Mouse (Mus musculus) liver, embryonic 14.5 days (tissue): ENCODE results near the gene Nsd1. TPM values are rescaled to one million over a fixed set of nuclear protein-coding genes. Genes with fewer than 3 reads are reported as not detected.
"Not testable (repeated sequence)": the region's sequence is repeated elsewhere in the genome, so short reads cannot be mapped to it uniquely, and the experiment has no call there.

ENCODE experiments used
- ATAC-seq: fragments of 200-750 bp; cut with Nextera tagmentation; 2 replicates; pipeline ENCODE4 v1.8.0; 2017; ENCODE audit warnings: moderate number of reproducible peaks, mild to moderate bottlenecking, moderate library complexity; ENCODE audit not compliant: insufficient read depth
- DNase-seq, 3 experiments: peaks; one replicate each; pipeline ENCODE4 v3.0.0-alpha.2; 2012 to 2013; ENCODE audit warnings: low read depth in 3 of 3, low spot score in 3 of 3
- H3K27ac ChIP-seq: fragments of 300-500 bp; sonication (generic); 2 replicates; pipeline ENCODE4 v1.5.1; 2014; ENCODE audit warnings: moderate library complexity, mild to moderate bottlenecking, control low read depth, inconsistent platforms
- H3K27me3 ChIP-seq: fragments of 300-500 bp; sonication (generic); 2 replicates; pipeline ENCODE4 v1.6.1; 2014; ENCODE audit warnings: mild to moderate bottlenecking, low read length, moderate library complexity; ENCODE audit not compliant: control insufficient read depth, insufficient read depth
- H3K36me3 ChIP-seq: fragments of 300-500 bp; sonication (generic); replicated peaks from 2 replicates; pipeline ENCODE4 v1.6.1; 2014; ENCODE audit warnings: low read depth; ENCODE audit not compliant: control insufficient read depth, insufficient read depth
- H3K4me1 ChIP-seq, 2 experiments: fragments of 200-500 bp in 1 of 2; fragments of 300-500 bp in 1 of 2; sonication (generic) in 1 of 2; replicated peaks; 2 replicates each; pipeline ENCODE4 v1.6.1; 2012 to 2014; ENCODE audit warnings: antibody characterized with exemption in 1 of 2, inconsistent platforms in 1 of 2, low read length in 1 of 2; ENCODE audit not compliant: control insufficient read depth in 2 of 2, insufficient read depth in 2 of 2
- H3K4me2 ChIP-seq: fragments of 300-500 bp; sonication (generic); 2 replicates; pipeline ENCODE4 v1.6.1; 2014; ENCODE audit warnings: low read depth, mild to moderate bottlenecking, control low read depth, moderate library complexity
- H3K4me3 ChIP-seq, 2 experiments: fragments of 200-500 bp in 1 of 2; fragments of 300-500 bp in 1 of 2; sonication (generic) in 1 of 2; 2 replicates each; pipeline ENCODE4 v1.5.1; 2012 to 2014; ENCODE audit warnings: low read depth in 2 of 2, low read length in 2 of 2, mild to moderate bottlenecking in 2 of 2, control low read depth in 1 of 2, inconsistent platforms in 1 of 2, moderate library complexity in 1 of 2; ENCODE audit not compliant: insufficient read depth in 1 of 2
- H3K9ac ChIP-seq: fragments of 300-500 bp; sonication (generic); replicated peaks from 2 replicates; pipeline ENCODE4 v1.6.1; 2014; ENCODE audit warnings: mild to moderate bottlenecking, control low read depth, moderate library complexity
- H3K9me3 ChIP-seq: fragments of 300-500 bp; sonication (generic); 2 replicates; pipeline ENCODE4 v1.6.1; 2016; ENCODE audit warnings: low read length, mixed read lengths; ENCODE audit not compliant: control insufficient read depth
- CTCF ChIP-seq: IDR thresholded peaks from 2 replicates; pipeline ENCODE4 v1.5.1; 2016; ENCODE audit warnings: antibody characterized with exemption, low read depth, control low read depth
- EP300 ChIP-seq: IDR thresholded peaks from 2 replicates; pipeline ENCODE4 v1.6.1; 2016; ENCODE audit warnings: antibody characterized with exemption, low read depth
- WGBS: fragments of 180-500 bp; shearing (Covaris S2); extraction: QIAGEN DNeasy Blood & Tissue Kit; methylation state at CpG from one replicate; pipeline ENCODE4 v1.1.7; 2014; ENCODE audit not compliant: insufficient replicate concordance; 5-methylcytosine and 5-hydroxymethylcytosine counted together
- polyA plus RNA-seq, 2 experiments: library from polyadenylated mRNA; depleted of rRNA in 1 of 2; stranded (reverse) in 1 of 2; unstranded in 1 of 2; fragments of >200 nt; fragmentation: Nextera tagmentation in 1 of 2; extraction: Ambion mirVana in 1 of 2; gene quantifications; 2 replicates each; pipeline versions ENCODE4 v1.2.1 to v1.2.3; 2012 to 2014

The Nsd1 gene
- polyA plus RNA-seq, 2 experiments, result 8.0 to 13.8 TPM

- H3K4me1 ChIP-seq, result peaks cover 7 to 14% of the 10 kb centered on the region in 2 experiments
- peak overlapping the region; percentile 66 for H3K9ac ChIP-seq
- H3K4me2 ChIP-seq, result peak overlapping the region; percentile 89
- no peaks in the 10 kb centered on the region for H3K9me3 ChIP-seq
- H3K4me3 ChIP-seq, result peak overlapping the region; percentile 50 to 68
- no peaks in the 10 kb centered on the region for H3K27me3 ChIP-seq
- TF ChIP-seq EP300, result no peak; the same call in none of the 2 replicates
- TF ChIP-seq CTCF, result peak; percentile 96
- ATAC-seq (peak; percentile 97), DNase-seq (peak; percentile 86 to 95 (median 90))
- WGBS, result 1% methylated on average over 34 of the region's 34 CpGs
- no peaks in the 10 kb centered on the region for H3K36me3 ChIP-seq
- peak overlapping the region; percentile 14 for H3K27ac ChIP-seq
Observed at GRCm38 (mm10) chr13:55190121-55190868, 19.3 kb upstream of the Nsd1 start.

GRCm38 (mm10) chr13:55191535-55191934, 18.0 kb upstream of the Nsd1 start:
- Histone ChIP-seq H3K4me2 (no peak overlapping the region; the same call in 1 of the 2 replicates), H3K27ac (no peak overlapping the region), H3K9ac (no peak overlapping the region), H3K36me3 (no peaks in the 10 kb centered on the region), H3K9me3 (no peaks in the 10 kb centered on the region), H3K4me3 (no peak overlapping the region), H3K4me1 (peaks cover 7 to 14% of the 10 kb centered on the region in 2 experiments), H3K27me3 (no peaks in the 10 kb centered on the region)
- WGBS, result 78% methylated on average over 5 of the region's 5 CpGs
- ATAC-seq (no peak), DNase-seq (no peak)
- TF ChIP-seq EP300, result no peak
- TF ChIP-seq CTCF, result no peak

DNA sequence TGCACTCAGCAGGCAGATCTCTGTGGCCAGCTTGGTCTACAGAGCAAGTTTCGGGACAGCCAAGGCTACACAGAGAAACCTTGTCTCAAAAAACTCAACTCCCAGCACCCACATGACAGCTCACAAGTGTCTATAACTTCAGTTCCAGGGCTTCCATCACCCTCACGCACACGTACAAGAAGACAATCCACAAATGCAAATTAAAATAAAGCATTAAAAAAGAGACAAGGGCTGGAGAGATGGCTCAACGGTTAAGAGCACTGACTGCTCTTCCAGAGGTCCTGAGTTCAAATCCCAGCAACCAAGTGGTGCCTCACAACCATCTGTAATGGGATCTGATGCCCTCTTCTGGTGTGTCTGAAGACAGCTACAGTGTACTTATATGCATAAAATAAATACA, 6.8 kb upstream of the Nsd1 start:
- not testable (repeated sequence) for H3K4me2 ChIP-seq, H3K4me1 ChIP-seq, H3K36me3 ChIP-seq, H3K4me3 ChIP-seq, DNase-seq, H3K27ac ChIP-seq, H3K27me3 ChIP-seq, H3K9me3 ChIP-seq, H3K9ac ChIP-seq, ATAC-seq
- 75% methylated on average over 4 of the region's 4 CpGs for WGBS

DNA sequence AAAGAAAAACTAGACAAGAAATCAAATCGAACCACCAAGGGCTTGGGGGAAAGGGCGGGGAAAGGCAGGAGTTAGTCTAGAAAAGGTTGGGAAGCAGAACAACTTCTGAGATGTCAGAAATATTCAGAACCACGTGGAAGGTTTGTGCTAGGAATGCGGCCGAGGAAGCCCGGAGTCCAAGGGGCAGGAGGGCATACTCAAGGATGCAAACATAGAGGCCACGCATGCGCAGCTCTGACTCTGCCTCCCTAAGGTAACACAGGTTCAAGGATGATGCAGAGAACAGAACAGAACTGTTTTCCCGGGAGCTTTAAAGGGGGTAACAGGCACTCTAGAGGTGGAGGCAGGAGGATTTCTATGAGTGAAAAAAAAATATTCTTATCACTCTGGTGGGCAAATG, 5.8 kb upstream of the Nsd1 start:
- Histone ChIP-seq H3K27ac (no peak overlapping the region), H3K9me3 (no peaks in the 10 kb centered on the region), H3K27me3 (no peaks in the 10 kb centered on the region), H3K4me3 (no peak overlapping the region), H3K36me3 (no peaks in the 10 kb centered on the region), H3K9ac (no peak overlapping the region), H3K4me1 (peaks cover 0 to 3% of the 10 kb centered on the region in 2 experiments; a peak in 2 of 4 replicates), H3K4me2 (no peak overlapping the region)
- no peak for DNase-seq
- WGBS, result 75% methylated on average over 9 of the region's 9 CpGs
- no peak for ATAC-seq
- TF ChIP-seq CTCF (no peak), EP300 (no peak)

GRCm38 (mm10) chr13:55204667-55205389, 4.8 kb upstream of the Nsd1 start:
- no peaks in the 10 kb centered on the region for H3K36me3 ChIP-seq
- H3K27ac ChIP-seq, result no peak overlapping the region
- H3K4me2 ChIP-seq, result no peak overlapping the region
- no peak for DNase-seq
- H3K9ac ChIP-seq, result no peak overlapping the region
- 51% methylated on average over 9 of the region's 11 CpGs for WGBS
- peaks cover 0 to 13% of the 10 kb centered on the region in 2 experiments; a peak in 2 of 4 replicates for H3K4me1 ChIP-seq
- H3K9me3 ChIP-seq, result no peaks in the 10 kb centered on the region
- no peak overlapping the region for H3K4me3 ChIP-seq
- H3K27me3 ChIP-seq, result no peaks in the 10 kb centered on the region
- TF ChIP-seq EP300, result no peak
- no peak for TF ChIP-seq CTCF
- ATAC-seq, result no peak
